ENCODE assay signal across 11 mouse cellular contexts in the genomic region with DNA sequence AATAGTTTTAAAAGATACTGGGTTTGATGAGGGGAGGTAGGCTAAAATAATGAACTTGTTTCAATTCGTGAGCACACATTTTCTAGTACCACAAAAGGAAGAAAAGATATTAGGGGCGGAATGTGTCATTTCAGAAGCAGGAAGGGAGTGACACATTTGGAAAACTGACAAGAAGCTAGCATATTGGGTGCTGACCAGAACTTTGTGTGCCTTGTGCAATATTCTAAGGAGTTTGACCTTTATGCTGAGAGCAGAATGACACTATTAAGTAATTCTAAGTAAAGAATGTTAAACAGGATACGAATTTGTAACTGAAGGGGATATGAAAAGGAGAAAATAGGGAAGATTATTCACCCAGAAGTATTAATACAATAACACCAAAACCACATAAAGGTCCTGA. TPM values are rescaled to one million over a fixed set of nuclear protein-coding genes. Genes with fewer than 3 reads are reported as not detected.
DNase-seq lines count a peak whose midpoint lies in the region; ATAC-seq and TF ChIP-seq lines count a peak whose summit lies in the region.
"Had no signal": no experiment of that assay in that cellular context is flagged by ENCODE, and none has a peak within 500 bp of the region (broad histone marks: within the 10 kb centered on the region; RNA-seq: fewer than 3 reads in every experiment).

No protein-coding gene starts in this region.

- H3K27ac ChIP-seq in gastrocnemius, adult 2 months: peak overlapping the region; percentile 76
- no peak overlapping the region for H3K27ac ChIP-seq in midbrain, embryonic 14.5 days (replicated peaks; ENCODE audit: low read depth, low read length)
- H3K27ac ChIP-seq: layer of hippocampus, adult 2 months; liver, embryonic 13.5 days had no signal

- no peaks in the 10 kb centered on the region for H3K27me3 ChIP-seq in midbrain, embryonic 14.5 days (ENCODE audit: control insufficient read depth, insufficient read depth, low read length)
- H3K27me3 ChIP-seq: liver, embryonic 13.5 days had no signal

- H3K4me3 ChIP-seq in gastrocnemius, adult 2 months: no peak overlapping the region
- H3K4me3 ChIP-seq in midbrain, embryonic 14.5 days (replicated peaks; ENCODE audit: low read depth, low read length): no peak overlapping the region
- H3K4me3 ChIP-seq: layer of hippocampus, adult 2 months; liver, embryonic 13.5 days had no signal

- no peaks in the 10 kb centered on the region for H3K9me3 ChIP-seq in midbrain, embryonic 14.5 days (ENCODE audit: control insufficient read depth, low read length)
- H3K9me3 ChIP-seq: liver, embryonic 13.5 days had no signal

- no peaks in the 10 kb centered on the region for H3K36me3 ChIP-seq in midbrain, embryonic 14.5 days (ENCODE audit: control insufficient read depth, insufficient read depth, low read length)
- H3K36me3 ChIP-seq: liver, embryonic 13.5 days had no signal

- WGBS in midbrain, embryonic 14.5 days: 74% methylated on average over 3 of the region's 3 CpGs

- ATAC-seq in midbrain, embryonic 14.5 days (ENCODE audit: low FRiP score, low TSS enrichment): no peak

- no peak overlapping the region for H3K4me2 ChIP-seq in midbrain, embryonic 14.5 days (ENCODE audit: low read length)
- H3K4me2 ChIP-seq: liver, embryonic 13.5 days had no signal

- no peaks in the 10 kb centered on the region for H3K4me1 ChIP-seq in midbrain, embryonic 14.5 days (ENCODE audit: control insufficient read depth, insufficient read depth, low read length)

- DNase-seq in gastrocnemius, adult 2 months: peak; percentile 35
- no peak for DNase-seq in gastrocnemius, postnatal 10 days
- peak; percentile 47 for DNase-seq in adrenal gland, postnatal 10 days
- DNase-seq in heart, postnatal 10 days: peak; percentile 78 to 83
- DNase-seq in lung, postnatal 10 days: peak; percentile 77
- no peak for DNase-seq in right cerebral cortex, postnatal 36 days (ENCODE audit: low spot score in 2 of 2)
- no peak for DNase-seq in midbrain, embryonic 14.5 days
- DNase-seq in cerebellum, postnatal 4 days (ENCODE audit: low spot score in 2 of 2): no peak
- DNase-seq: cerebellum, postnatal 36 days; liver, embryonic 13.5 days had no signal

- no peak overlapping the region for H3K9ac ChIP-seq in midbrain, embryonic 14.5 days (replicated peaks; ENCODE audit: low read length)
- H3K9ac ChIP-seq: liver, embryonic 13.5 days had no signal

- TF ChIP-seq CTCF in gastrocnemius, adult 2 months (IDR thresholded peaks at IDR 0.05): no peak

- intact Hi-C loops in gastrocnemius, adult 2 months (cut with DNase I): no loop called here
- intact Hi-C loops in heart, postnatal 10 days (cut with DNase I): no loop called here

RNA-seq across cellular contexts. Expression of a gene that starts 12.0 kb away (rescaled TPM):
- total RNA-seq in gastrocnemius, adult 2 months (2021): 100 to 1,000 TPM; 237 to 443 TPM
- total RNA-seq in gastrocnemius, postnatal 10 days (2021): 100 to 1,000 TPM; 305 to 344 TPM
- total RNA-seq in adrenal gland, postnatal 10 days (2021): 1,000 to 10,000 TPM; 1,078 to 1,144 TPM
- total RNA-seq in heart, postnatal 10 days (2021): 1,000 to 10,000 TPM; 1,557 to 1,665 TPM
- polyA plus RNA-seq in midbrain, embryonic 14.5 days (2014; fragmentation: Nextera tagmentation; extraction: Ambion mirVana): 3.7 and 6.2 TPM in 2 replicates

Comparison
In these comparisons a context has a peak if more than half of its experiments do, and no peak if none do; other contexts are left out.
1. DNase-seq: peak in gastrocnemius, adult 2 months (single experiment), adrenal gland, postnatal 10 days (single experiment), heart, postnatal 10 days (2 of 2) and lung, postnatal 10 days (single experiment); none in gastrocnemius, postnatal 10 days (single experiment), right cerebral cortex, postnatal 36 days (0 of 2), midbrain, embryonic 14.5 days (single experiment) and cerebellum, postnatal 4 days (0 of 2).